Mouse (Mus musculus) liver, embryonic 15.5 days (tissue): ENCODE data around the gene Prkn. TPM values are rescaled to one million over a fixed set of nuclear protein-coding genes. Genes with fewer than 3 reads are reported as not detected.

Source experiments
- ATAC-seq: fragments of 200-750 bp; cut with Nextera tagmentation; 2 replicates; pipeline ENCODE4 v1.8.0; 2017; ENCODE audit warnings: moderate number of reproducible peaks, mild to moderate bottlenecking, moderate library complexity; ENCODE audit not compliant: insufficient read depth
- H3K27ac ChIP-seq: fragments of 300-500 bp; sonication (generic); replicated peaks from 2 replicates; pipeline ENCODE4 v1.5.1; 2015; ENCODE audit warnings: mild to moderate bottlenecking, inconsistent platforms
- H3K27me3 ChIP-seq: fragments of 300-500 bp; sonication (generic); 2 replicates; pipeline ENCODE4 v1.6.1; 2015; ENCODE audit warnings: mild to moderate bottlenecking, inconsistent platforms
- H3K36me3 ChIP-seq: fragments of 300-500 bp; sonication (generic); replicated peaks from 2 replicates; pipeline ENCODE4 v1.6.1; 2015; ENCODE audit warnings: moderate library complexity, mild to moderate bottlenecking, inconsistent platforms
- H3K4me1 ChIP-seq: fragments of 300-500 bp; sonication (generic); replicated peaks from 2 replicates; pipeline ENCODE4 v1.6.1; 2015; ENCODE audit warnings: inconsistent platforms
- H3K4me2 ChIP-seq: fragments of 300-500 bp; sonication (generic); 2 replicates; pipeline ENCODE4 v1.6.1; 2015; ENCODE audit warnings: moderate library complexity, mild to moderate bottlenecking, inconsistent platforms
- H3K4me3 ChIP-seq: fragments of 300-500 bp; sonication (generic); replicated peaks from 2 replicates; pipeline ENCODE4 v1.5.1; 2015; ENCODE audit warnings: mild to moderate bottlenecking, inconsistent platforms
- H3K9ac ChIP-seq: fragments of 300-500 bp; sonication (generic); 2 replicates; pipeline ENCODE4 v1.6.1; 2015; ENCODE audit warnings: moderate library complexity, mild to moderate bottlenecking, inconsistent platforms
- H3K9me3 ChIP-seq: fragments of 300-500 bp; sonication (generic); replicated peaks from 2 replicates; pipeline ENCODE4 v1.6.1; 2016; ENCODE audit warnings: inconsistent platforms
- WGBS: fragments of 180-500 bp; shearing (Covaris S2); methylation state at CpG from one replicate; pipeline ENCODE4 v1.1.7; 2015; ENCODE audit warnings: mixed read lengths; ENCODE audit not compliant: insufficient replicate concordance; 5-methylcytosine and 5-hydroxymethylcytosine counted together
- polyA plus RNA-seq: library from polyadenylated mRNA; unstranded; fragments of >200 nt; fragmentation: Nextera tagmentation; extraction: Ambion mirVana; gene quantifications from 2 replicates; pipeline ENCODE4 v1.2.1, GENCODE M21; 2015

The Prkn gene
- polyA plus RNA-seq, 1 experiment from 2014 or later: 0.38 TPM

DNA sequence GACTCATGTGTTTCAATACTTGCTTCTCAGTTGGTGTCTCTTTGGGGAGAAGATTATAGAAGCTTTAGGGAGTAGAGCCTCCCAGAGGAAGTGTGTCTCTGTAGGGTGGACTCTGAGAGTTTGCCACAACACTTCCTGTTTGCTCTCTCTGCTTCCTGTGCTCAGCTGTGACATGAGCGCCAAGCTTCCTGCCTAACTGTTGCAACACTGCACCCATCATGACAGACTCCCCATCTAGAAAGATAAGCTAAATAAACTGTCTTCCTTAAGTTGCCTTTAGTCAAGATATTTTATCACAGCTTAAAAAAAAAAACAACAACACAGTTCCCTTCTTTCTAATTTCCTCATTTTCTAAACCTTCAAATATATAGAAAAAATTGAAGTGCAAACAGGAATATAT is 1130.0 kb downstream of the Prkn start:
- no peak overlapping the region for H3K9ac ChIP-seq
- WGBS: 9% methylated on average over 1 of the region's 1 CpGs
- H3K4me1 ChIP-seq: no peaks in the 10 kb centered on the region
- no peak overlapping the region for H3K4me3 ChIP-seq
- H3K4me2 ChIP-seq: no peak overlapping the region
- no peaks in the 10 kb centered on the region for H3K9me3 ChIP-seq
- H3K36me3 ChIP-seq: no peaks in the 10 kb centered on the region
- peaks cover 13% of the 10 kb centered on the region; the same call in 1 of the 2 replicates for H3K27me3 ChIP-seq
- no peak for ATAC-seq
- no peak overlapping the region for H3K27ac ChIP-seq

DNA sequence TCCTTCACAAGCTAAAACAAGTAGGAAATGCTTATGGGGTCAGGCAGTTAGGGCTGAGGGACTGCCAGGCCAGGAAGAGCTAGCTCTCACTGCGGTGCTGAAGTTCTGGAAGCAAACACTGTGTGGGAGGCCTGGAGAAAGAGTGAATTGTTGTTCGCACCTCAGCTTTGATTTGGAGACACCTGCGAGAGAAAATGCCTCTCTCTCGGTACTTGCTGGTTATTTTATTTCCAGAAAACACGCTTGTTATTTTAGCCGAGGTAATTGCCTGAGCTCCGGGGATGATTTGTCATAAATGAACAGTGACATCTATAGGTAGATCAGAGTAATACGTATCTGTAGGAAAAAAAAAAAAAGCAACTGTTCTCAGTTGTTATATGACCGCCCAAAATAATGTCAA is 1132.4 kb downstream of the Prkn start:
- H3K36me3 ChIP-seq: no peaks in the 10 kb centered on the region
- peaks cover 16% of the 10 kb centered on the region for H3K27me3 ChIP-seq
- H3K9me3 ChIP-seq: no peaks in the 10 kb centered on the region
- no peak overlapping the region for H3K9ac ChIP-seq
- H3K4me3 ChIP-seq: no peak overlapping the region
- no peak overlapping the region for H3K27ac ChIP-seq
- H3K4me2 ChIP-seq: no peak overlapping the region
- no peaks in the 10 kb centered on the region for H3K4me1 ChIP-seq
- 8% methylated on average over 9 of the region's 9 CpGs for WGBS
- no peak for ATAC-seq

GRCm38 (mm10) chr17:11972969-11973787 is 1133.0 kb downstream of the Prkn start:
- Histone ChIP-seq H3K9me3 (no peaks in the 10 kb centered on the region), H3K36me3 (no peaks in the 10 kb centered on the region), H3K27me3 (peaks cover 22% of the 10 kb centered on the region), H3K4me1 (no peaks in the 10 kb centered on the region), H3K9ac (no peak overlapping the region), H3K27ac (no peak overlapping the region), H3K4me2 (no peak overlapping the region), H3K4me3 (no peak overlapping the region)
- ATAC-seq: no peak
- 42% methylated on average over 13 of the region's 13 CpGs for WGBS

DNA sequence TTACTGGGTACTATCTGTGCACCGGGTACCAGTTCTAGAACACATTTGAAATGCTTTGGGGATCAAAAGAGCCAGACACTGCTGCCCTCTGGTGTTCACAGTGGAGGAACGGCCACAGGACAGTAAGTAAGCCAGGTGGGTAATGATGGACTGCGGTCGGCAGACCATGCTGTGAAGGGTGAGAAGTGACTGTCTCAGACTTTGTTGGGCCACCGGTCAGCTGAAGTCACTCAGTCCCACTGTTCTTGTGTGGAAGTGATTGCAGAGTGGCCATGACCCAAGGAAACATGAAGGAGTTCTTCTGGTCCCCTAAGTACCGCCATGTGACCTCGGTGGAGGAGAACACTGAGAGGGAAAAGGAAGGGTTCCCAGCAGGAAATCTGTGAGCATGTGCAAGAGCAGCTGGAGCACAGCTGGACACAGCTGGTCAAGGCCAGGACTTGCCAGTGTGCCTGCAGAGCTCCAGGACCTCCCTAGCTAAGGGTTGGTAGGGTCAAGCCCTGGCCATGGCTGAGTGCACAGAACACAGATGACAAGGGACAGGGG is 1135.0 kb downstream of the Prkn start:
- no peak overlapping the region for H3K4me3 ChIP-seq
- ATAC-seq: no peak

GRCm38 (mm10) chr17:11978260-11978821 is 1138.2 kb downstream of the Prkn start:
- no peak for ATAC-seq
- 39% methylated on average over 17 of the region's 17 CpGs for WGBS
- Histone ChIP-seq H3K9me3 (no peaks in the 10 kb centered on the region), H3K4me3 (no peak overlapping the region), H3K27ac (no peak overlapping the region), H3K4me2 (no peak overlapping the region), H3K9ac (no peak overlapping the region), H3K36me3 (no peaks in the 10 kb centered on the region), H3K27me3 (peaks cover 18% of the 10 kb centered on the region), H3K4me1 (no peaks in the 10 kb centered on the region)

More for the DNA sequence above, 1135.0 kb downstream of the Prkn start:
- no peak overlapping the region for H3K27ac ChIP-seq
- WGBS: 34% methylated on average over 7 of the region's 7 CpGs
- H3K27me3 ChIP-seq: peaks cover 23% of the 10 kb centered on the region
- H3K4me2 ChIP-seq: no peak overlapping the region
- no peak overlapping the region for H3K9ac ChIP-seq
- H3K36me3 ChIP-seq: no peaks in the 10 kb centered on the region
- no peaks in the 10 kb centered on the region for H3K9me3 ChIP-seq
- H3K4me1 ChIP-seq: no peaks in the 10 kb centered on the region

GRCm38 (mm10) chr17:11981666-11982065 is 1141.5 kb downstream of the Prkn start:
- peaks cover 13% of the 10 kb centered on the region for H3K27me3 ChIP-seq
- H3K27ac ChIP-seq: no peak overlapping the region
- H3K9me3 ChIP-seq: no peaks in the 10 kb centered on the region
- H3K4me2 ChIP-seq: no peak overlapping the region
- no peaks in the 10 kb centered on the region for H3K4me1 ChIP-seq
- no peak for ATAC-seq
- H3K4me3 ChIP-seq: no peak overlapping the region
- no peak overlapping the region for H3K9ac ChIP-seq
- 51% methylated on average over 9 of the region's 9 CpGs for WGBS
- H3K36me3 ChIP-seq: no peaks in the 10 kb centered on the region

DNA sequence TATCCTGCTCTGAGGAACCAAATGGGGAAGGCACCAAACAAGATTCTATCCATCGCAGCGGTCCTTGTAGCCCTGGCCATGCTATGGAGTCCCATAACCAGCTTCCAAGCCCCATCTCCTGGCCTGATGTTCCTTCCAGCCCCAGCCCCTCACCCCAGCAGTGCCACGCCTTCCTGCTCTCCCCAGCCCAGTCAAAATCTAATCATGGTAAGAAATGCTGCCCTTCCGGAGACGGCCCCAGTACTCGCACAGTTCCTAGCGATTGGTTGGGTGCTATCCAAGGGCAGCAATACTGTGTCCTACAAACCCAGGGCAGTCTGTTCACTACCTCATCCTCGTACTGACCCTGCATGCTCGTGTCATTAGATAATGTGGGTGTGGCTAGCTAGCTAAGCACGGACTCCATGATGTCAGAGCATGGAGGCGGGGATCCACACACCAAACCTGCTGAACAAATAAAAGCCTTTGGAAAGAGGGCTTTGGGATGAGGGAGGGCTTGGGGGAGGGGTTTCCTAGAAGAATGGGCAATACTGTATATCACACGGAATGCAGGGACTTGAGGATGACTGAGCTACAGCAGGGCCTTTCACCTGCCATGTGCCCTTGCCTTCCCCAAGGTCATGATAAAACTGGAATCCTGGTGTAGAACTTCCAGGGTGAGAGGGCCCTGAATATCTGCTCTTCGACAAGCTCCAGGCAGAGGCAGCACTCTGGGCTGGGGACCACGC is 1148.1 kb downstream of the Prkn start:
- 49% methylated on average over 14 of the region's 14 CpGs for WGBS

GRCm38 (mm10) chr17:11989296-11989695 is 1149.1 kb downstream of the Prkn start:
- 47% methylated on average over 4 of the region's 4 CpGs for WGBS
- Histone ChIP-seq H3K9ac (no peak overlapping the region), H3K4me2 (no peak overlapping the region), H3K4me3 (no peak overlapping the region), H3K36me3 (no peaks in the 10 kb centered on the region), H3K27me3 (peaks cover 20% of the 10 kb centered on the region), H3K4me1 (no peaks in the 10 kb centered on the region), H3K27ac (no peak overlapping the region), H3K9me3 (no peaks in the 10 kb centered on the region)
- no peak for ATAC-seq

More for the DNA sequence above, 1148.1 kb downstream of the Prkn start:
- no peaks in the 10 kb centered on the region for H3K4me1 ChIP-seq
- H3K9ac ChIP-seq: no peak overlapping the region
- H3K9me3 ChIP-seq: no peaks in the 10 kb centered on the region
- H3K27me3 ChIP-seq: peaks cover 20% of the 10 kb centered on the region
- H3K27ac ChIP-seq: no peak overlapping the region
- ATAC-seq: no peak
- no peak overlapping the region for H3K4me2 ChIP-seq
- H3K4me3 ChIP-seq: no peak overlapping the region
- H3K36me3 ChIP-seq: no peaks in the 10 kb centered on the region

DNA sequence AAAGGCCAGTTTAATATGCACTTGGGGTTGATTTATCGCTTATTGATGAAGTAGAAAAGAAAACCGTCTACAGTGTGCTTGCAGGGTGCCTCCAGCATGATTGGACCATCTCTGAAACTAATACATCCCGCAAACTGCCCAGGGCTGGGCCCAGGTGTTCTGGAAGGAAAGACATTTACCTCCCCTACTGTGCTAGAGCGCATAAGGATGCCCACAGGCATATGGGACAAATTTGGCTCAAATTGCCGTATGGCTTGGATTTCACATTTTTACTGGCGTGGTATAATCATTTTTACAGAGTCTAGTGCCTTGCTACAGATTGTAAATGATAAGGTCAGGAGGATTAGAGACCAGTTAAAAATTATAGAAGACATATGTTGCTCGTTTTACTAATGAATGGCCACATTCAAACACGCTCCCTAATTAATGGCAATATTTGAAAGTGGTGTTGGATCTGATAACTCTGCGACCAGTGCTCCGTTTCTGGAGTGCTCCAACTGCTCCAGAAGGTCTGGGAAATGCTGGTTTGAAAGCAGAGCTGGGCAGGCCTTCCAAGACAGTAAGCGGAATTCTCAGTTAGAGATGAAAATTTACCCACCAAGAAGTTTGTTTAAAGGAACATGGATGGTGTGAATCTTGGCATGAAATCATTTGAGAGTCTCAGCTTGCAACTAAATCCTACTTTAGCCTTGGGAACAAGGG is 1150.4 kb downstream of the Prkn start:
- Histone ChIP-seq H3K9me3 (no peaks in the 10 kb centered on the region), H3K9ac (no peak overlapping the region), H3K36me3 (no peaks in the 10 kb centered on the region), H3K4me1 (no peaks in the 10 kb centered on the region), H3K4me2 (no peak overlapping the region), H3K27me3 (peaks cover 17% of the 10 kb centered on the region), H3K4me3 (no peak overlapping the region), H3K27ac (no peak overlapping the region)
- no peak for ATAC-seq
- 62% methylated on average over 11 of the region's 11 CpGs for WGBS

DNA sequence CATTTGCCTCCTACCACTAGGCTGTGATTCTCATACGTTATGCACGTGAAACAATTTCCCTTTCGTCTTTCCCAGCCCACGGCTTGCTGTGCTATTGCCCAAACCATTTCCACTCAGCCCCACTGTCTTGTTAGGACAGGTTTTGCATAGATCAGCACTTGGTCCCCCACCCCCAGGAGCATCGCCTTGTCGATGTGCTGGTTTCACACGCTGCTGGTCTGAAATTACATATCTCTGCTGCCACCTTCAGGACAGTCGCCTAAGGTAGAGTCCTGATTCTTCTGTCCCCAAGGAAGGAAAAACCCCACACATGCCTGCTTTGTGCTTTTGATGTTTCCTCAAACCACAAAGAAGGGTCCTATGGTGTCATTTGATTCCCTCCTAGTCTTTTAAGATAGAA is 1153.1 kb downstream of the Prkn start:
- 25% methylated on average over 8 of the region's 8 CpGs for WGBS
- no peak for ATAC-seq
- Histone ChIP-seq H3K4me2 (no peak overlapping the region), H3K27me3 (peaks cover 6% of the 10 kb centered on the region), H3K27ac (no peak overlapping the region), H3K4me3 (no peak overlapping the region), H3K36me3 (no peaks in the 10 kb centered on the region), H3K9ac (no peak overlapping the region), H3K4me1 (peaks cover 7% of the 10 kb centered on the region), H3K9me3 (no peaks in the 10 kb centered on the region)
